Mouse (Mus musculus) embryonic fibroblast, embryonic 13.5 days (primary cell): ENCODE measurements around the gene Zfp653.

Experiments
- CTCF ChIP-seq: IDR thresholded peaks from 2 replicates; pipeline ENCODE4 v1.5.1; 2011; ENCODE audit warnings: mild to moderate bottlenecking, control low read depth, low read length, moderate library complexity, borderline replicate concordance; ENCODE audit not compliant: insufficient read depth
- POLR2A ChIP-seq: IDR thresholded peaks from 2 replicates; pipeline ENCODE4 v1.6.1; 2011; ENCODE audit warnings: low read depth, mild to moderate bottlenecking, control low read depth, low read length, moderate library complexity

- TF ChIP-seq POLR2A (no peak), CTCF (no peak)
These were observed 21.9 kb downstream of the Zfp653 start for GRCm38 (mm10) chr9:22049315-22049714.
